Mouse (Mus musculus) heart, adult 8-10 months (tissue): Measurements from ENCODE around the gene Il20rb. TPM values are rescaled to one million over a fixed set of nuclear protein-coding genes. Genes with fewer than 3 reads are reported as not detected.

Experiments used
- DNase-seq: peaks from one replicate; pipeline ENCODE4 v3.0.0; 2022; ENCODE audit warnings: low spot score
- total RNA-seq, 4 experiments: library from RNA; stranded (reverse); gene quantifications; 2 replicates each; pipeline ENCODE4 v1.2.4; 2022

Il20rb gene
- total RNA-seq, 4 experiments from 2014 or later: 0.97 to 1.7 (median 1.2) TPM

DNA sequence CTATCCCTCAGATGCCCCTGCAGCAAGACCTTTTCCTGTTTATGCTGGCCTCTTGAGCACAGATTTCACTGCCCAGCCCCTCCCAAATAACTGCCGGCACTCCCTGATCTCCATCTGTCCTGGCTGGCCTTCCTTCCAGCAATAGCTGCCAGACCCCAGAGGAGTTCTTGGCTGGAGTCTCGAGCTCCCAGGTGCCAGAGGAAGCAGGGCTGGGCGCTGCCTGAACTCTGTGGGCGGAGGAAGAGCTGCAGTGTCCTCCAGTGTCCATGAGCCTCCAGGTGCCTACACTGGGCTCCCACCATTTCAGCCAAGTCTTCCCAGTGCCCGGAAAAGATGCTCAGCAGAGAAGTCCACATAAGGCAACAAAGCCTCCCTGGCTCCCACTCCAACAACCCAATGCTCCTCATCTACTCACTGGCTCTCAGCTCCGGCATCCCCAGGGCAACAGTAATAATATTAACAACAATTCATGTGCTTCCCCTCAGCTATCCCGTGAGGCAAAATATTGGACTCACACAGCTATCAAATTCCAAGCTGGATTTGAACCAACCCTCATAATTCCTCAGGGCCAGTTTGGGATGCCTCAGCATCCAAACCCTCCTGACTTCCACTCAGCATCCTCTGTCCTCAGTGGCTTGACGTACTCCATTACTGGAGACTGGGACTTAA, 15.5 kb downstream of the Il20rb start:
- peak; percentile 88 for DNase-seq

- DNase-seq: no peak
Measured at GRCm38 (mm10) chr9:100470228-100470627, 16.4 kb downstream of the Il20rb start.

DNA sequence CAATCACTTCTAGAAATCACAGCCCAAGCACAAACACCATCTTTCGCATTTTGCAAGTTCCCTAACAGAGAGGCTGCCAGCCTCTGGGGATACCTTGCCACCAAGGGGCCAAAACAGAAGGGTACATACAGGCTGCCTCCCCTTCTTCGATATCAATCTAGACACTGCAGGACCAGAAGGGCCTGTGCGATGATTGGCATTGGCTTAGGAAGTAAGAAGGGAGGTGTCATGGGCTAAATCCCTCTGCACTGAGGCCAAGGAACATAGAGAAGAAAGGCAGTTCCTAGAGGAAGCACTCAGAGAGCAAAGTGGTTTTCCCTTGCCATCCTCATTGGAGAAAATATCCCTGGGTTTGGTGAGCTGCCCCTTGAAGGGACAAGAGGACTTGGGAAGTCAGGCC, 16.9 kb downstream of the Il20rb start:
- no peak for DNase-seq

- no peak for DNase-seq
Measured at GRCm38 (mm10) chr9:100468151-100468550, 18.4 kb downstream of the Il20rb start.

- peak; percentile 80 for DNase-seq
Measured at GRCm38 (mm10) chr9:100467653-100468052, 18.9 kb downstream of the Il20rb start.

DNA sequence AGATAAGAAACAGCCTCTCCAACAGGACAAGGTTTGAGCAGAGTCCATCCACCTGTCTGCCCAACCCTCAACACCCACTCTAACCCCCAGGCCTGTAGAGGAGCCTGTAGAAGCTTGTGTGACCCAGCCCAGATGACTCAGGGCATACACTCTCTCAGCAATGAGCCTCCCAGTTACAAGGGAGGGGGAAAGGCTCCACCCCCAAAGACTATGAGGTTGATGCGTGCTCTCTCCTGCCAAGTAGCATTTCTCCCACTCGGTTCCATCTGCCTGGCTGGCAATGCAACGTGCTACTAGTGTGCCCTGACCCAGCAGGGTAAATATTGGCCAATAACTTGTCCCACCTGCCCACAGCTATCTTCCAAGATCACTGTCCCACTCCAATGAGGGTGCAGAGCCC, 19.8 kb downstream of the Il20rb start:
- no peak for DNase-seq

DNA sequence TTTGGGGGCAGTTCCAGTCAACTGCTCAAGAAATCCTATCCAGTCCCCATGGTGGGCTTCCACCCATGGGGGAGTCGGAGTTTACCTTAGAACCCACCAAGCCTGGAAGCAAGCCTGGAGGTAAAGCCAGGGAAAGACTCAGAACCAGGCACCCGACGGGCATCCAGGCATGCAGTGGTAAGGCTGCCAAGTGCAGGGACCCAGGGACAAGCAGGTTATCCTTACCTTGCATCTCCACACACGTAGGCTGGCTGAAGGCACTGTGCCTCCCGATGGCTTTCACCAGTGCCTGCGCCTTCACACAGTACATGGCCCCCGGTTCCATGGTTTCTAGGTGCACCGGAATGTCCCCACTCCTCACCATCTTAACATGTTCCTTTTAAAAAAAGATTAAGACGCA, 20.6 kb downstream of the Il20rb start:
- DNase-seq: no peak

DNA sequence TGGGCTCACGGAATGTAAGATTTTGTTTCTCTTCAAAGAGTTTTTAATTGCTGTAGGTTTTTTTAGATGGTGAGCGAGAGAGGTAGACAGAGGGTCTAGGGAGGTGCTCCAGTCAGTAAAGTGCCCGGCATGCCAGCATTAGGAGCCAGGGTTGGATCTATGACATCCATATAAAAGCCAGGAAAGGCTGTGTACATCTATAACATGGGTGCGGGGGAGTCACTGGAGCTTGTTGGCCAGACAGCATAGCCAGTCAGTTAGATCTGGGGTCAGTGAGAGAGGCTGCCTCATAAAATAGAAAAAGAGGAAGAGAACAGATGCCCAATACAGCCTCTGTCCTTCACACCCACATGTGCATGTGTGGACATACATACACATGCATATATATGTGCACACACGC, 21.2 kb downstream of the Il20rb start:
- no peak for DNase-seq

DNA sequence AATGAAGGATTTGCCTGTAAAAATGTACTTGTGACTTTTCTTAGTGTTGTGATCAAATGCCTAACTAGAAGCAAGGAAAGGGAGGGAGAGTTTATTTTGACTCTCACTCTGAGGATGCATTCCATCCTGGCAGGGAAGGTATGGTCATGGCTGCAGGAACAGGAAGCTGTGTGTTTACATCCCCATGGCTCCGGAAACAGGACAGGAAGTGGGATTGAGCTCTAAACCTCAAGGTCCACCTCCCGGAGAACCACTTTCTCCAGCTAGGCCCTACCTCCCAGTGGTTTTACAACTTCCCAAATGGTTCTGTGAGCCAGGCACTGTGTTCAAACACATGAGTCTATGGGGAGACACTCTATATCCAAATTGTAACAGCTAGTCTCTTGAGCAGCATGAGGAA, 22.8 kb downstream of the Il20rb start:
- no peak for DNase-seq

DNA sequence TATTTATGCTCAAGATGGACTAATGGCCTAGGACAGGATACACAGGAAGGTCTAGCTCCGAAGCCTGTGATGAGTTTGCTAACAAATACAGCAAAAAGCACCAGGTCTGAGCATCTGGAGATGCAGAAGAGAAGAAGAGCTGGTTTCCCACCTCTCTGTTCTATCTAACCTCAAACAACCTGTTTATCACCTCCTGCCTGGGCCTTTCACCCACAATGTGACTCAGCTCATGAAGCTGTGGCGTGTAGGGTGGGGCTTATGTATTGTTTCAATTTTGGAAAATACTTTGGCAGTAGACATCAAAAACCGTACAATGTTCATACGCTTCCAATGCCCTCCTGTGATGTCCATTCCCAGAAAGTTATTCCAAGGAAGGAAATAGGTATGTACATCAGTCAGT, 24.5 kb downstream of the Il20rb start:
- DNase-seq: no peak

DNA sequence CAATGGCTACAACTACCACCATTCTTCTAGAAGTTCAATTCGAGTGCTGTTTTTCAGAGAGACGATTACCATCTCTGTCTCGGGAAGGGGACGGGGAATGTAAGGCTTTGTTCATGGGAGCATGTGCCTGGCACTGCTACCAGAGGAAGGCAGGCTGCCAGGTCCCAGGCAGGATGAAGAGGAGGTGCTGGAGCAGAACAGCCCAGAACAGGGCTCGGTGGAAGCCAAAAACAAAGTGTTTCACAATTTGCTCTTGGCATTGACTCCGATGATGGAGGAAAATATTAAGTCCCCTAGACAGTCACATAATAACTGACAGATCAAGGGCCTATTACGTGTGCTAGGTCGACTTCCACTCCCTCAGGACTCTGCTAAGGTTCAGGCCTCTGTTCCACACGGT, 24.9 kb downstream of the Il20rb start:
- peak; percentile 58 for DNase-seq

DNA sequence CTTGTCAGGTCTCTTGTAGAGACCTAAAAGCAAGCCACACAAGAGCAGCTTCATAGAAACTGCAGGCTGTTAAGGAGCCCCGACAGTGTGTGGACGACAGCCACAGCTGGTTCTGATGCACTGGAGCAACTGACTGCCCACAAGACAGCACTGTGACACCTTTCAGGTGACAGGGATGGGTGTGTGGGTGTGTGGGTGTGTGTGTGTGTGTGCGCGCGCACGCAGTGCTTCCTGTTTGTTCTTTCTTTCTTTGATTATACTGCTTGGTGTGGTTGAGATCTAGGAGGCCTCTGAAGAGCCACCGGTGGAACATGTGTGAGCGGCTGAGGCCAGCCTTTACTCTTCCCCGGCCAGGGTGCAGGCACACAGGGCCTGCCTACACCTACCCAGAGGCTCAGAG, 26.4 kb downstream of the Il20rb start:
- DNase-seq: no peak

GRCm38 (mm10) chr9:100457971-100458681, 28.5 kb downstream of the Il20rb start:
- no peak for DNase-seq

DNA sequence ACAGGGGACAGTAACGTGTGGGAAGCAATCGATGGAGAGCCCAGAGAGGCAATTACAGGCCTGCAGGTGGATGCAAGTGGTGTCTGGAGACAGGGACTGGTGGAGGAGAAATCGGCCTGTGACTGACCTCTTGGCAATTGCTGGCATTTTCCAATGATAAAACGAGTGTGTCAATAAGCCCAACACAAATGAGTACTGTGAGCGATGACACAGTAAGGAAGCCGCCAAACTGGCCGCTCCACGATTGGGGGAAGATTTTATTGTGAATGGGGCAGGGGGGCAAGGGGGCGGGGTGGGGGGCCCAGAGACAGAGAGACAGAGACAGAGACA, 32.0 kb downstream of the Il20rb start:
- no peak for DNase-seq

DNA sequence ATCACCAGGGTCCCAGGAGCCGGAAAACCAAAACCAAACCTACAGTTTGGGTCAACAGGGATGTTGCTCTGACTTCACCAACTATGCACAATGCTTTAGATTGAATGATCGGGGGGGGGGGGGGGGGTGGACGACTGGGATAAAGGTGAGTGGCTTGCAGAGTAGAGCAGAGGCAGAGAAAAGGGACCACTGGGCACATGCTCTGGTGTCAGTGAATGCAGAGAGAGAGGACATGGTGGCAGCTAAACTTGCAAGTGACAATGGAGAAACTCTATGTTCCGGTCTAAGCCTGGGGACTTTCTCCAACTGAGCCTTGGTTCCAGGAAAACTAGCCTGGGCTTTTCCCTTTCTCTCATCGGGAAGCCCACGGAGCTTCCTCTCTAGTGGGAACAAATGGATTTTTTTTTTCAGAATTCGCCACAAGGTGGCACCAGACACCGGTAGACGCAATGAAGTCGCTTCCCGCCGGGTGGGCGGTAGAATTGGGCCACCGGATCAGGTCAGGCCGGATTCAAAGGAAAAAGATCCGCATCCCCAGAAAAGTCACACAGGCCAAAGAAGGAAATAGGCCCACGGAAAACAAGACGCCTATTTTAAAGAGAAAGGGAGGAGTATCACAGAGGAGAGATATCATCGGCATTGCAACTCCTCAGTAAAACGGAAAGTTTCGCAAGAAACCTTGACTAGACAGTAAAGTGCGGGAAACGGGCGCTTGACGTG, 32.5 kb downstream of the Il20rb start:
- DNase-seq: peak; percentile 88

DNA sequence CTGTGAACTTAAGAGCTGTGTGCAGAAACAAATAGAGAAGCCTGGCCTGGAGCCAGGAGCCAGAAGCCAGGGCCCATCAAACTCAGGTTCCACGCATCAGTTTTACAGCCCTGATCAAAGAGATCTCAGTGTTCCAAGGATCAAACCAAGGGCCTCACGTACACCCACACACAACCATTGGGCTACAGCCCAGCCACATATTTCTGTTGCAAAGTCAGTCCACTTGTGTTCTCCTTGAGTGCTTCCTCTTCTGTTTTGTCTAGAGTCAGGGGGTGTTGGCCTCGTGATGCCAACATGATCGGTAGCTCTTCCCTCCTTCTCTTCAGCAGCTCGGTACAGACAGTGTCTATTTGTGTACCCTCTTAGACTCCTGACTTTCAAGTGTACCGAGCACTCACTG, 34.2 kb downstream of the Il20rb start:
- no peak for DNase-seq

DNA sequence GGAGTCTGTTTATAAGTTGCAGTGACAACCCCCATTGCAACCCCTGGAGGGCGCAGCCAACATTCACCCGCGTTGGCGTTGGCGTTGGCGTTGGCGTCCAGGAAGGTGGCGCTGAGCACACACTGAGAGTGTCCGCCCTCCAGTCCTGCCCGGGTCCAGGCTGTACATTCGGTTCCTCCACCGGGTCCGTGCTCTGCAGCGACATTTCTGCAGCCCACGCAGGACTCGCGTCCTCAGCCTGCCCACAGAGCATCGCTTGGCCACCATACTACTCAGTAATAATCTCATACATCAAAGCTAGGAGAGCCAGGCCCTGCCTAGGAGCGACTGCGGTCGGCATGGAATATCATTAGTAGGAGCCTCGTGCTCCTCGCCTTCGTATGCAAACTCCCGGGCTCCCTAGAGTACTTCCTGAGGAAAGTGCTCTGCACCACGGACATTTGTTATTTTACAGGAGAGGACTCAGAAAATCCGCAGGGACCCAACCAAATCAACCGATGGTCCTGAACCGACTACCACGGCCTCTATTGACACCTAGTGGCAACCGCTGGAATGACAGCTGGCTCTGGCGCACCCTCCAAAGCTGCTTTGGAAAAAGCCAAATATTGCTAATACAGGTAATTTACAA, 40.4 kb downstream of the Il20rb start:
- DNase-seq: peak; percentile 71

GRCm38 (mm10) chr9:100440111-100440790, 46.3 kb downstream of the Il20rb start:
- peak; percentile 50 for DNase-seq

- no peak for DNase-seq
Measured at GRCm38 (mm10) chr9:100439481-100439880, 47.1 kb downstream of the Il20rb start.

DNA sequence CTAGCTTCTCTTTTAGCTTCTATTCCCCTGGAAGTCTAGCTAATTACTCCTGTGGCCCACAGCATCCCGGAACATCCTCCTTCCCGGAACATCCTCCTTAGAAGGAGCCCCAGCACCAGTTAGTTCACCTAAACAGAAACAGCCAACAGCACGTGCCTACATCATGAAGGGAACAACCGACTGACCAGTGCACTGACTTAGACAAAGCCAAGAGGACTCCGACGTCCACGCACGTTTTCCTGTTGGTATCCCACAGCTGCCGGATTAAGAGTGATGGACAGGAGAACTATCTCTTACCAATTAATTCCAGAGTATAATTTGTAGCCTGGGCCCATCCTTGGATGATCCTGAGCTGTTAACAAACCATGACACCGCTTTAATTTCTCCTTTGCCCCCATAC, 47.6 kb downstream of the Il20rb start:
- no peak for DNase-seq

DNA sequence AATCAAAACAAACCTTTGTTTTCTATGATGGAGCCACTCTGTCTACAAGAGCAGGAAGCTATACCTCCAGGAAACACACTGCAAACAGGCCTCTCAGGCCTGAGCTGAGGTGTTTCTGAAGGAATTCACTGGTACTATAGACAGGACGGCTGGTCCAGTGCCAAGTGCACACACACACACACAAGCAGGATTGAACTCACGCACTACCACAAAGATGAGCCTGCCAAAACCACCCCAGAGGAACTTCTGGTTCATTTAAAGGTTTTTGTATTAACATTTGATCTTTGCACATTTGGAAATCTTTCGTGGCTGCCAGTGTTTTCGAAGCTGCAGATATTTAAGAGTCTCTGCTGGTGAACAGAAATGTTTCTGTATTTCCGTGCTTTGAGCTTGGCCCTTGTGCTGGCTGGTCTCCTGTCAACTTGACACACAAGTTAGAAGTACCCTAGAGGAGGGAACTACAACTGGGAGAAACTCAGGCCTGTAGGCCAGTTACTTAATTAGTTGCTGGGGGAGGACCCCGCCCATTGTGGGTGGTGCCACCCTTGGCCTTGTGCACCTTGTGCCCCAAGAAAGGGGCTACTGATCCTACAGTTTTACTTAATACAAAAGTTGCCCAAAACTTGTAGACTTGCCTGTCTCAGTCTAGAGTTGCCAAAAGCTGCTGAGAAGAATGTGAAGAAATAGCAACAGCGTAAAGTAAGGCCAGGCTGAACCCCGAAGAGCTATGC, 49.6 kb downstream of the Il20rb start:
- DNase-seq: no peak
